Mouse (Mus musculus) heart, adult 2 months (tissue): ENCODE measurements around the gene Olfr1447. TPM values are rescaled to one million over a fixed set of nuclear protein-coding genes. Genes with fewer than 3 reads are reported as not detected.

ENCODE experiments used
- DNase-seq, 2 experiments: peaks; one replicate each; pipeline ENCODE4 v3.0.0; 2021
- H3K27ac ChIP-seq: fragments of 200-600 bp; 2 replicates; pipeline ENCODE4 v1.8.1; 2022
- H3K27me3 ChIP-seq: fragments of 200-500 bp; 2 replicates; pipeline ENCODE4 v1.6.1; 2012; ENCODE audit warnings: mild to moderate bottlenecking, low read length, inconsistent platforms, mixed read lengths; ENCODE audit not compliant: control insufficient read depth, insufficient read depth
- H3K36me3 ChIP-seq: fragments of 200-500 bp; 2 replicates; pipeline ENCODE4 v1.6.1; 2012; ENCODE audit warnings: low read length, inconsistent platforms; ENCODE audit not compliant: control insufficient read depth, insufficient read depth
- H3K4me1 ChIP-seq: fragments of 200-500 bp; 2 replicates; pipeline ENCODE4 v1.6.1; 2011; ENCODE audit warnings: low read length; ENCODE audit not compliant: control insufficient read depth, insufficient read depth
- H3K4me3 ChIP-seq: fragments of 200-600 bp; 2 replicates; pipeline ENCODE4 v1.8.1; 2022
- H3K79me2 ChIP-seq: fragments of 200-500 bp; replicated peaks from 2 replicates; pipeline ENCODE4 v1.6.1; 2012; ENCODE audit warnings: mild to moderate bottlenecking, inconsistent platforms, low read length, moderate library complexity, mixed read lengths; ENCODE audit not compliant: control insufficient read depth, insufficient read depth
- H3K9ac ChIP-seq: fragments of 200-500 bp; 2 replicates; pipeline ENCODE4 v1.6.1; 2012; ENCODE audit warnings: low read depth, mild to moderate bottlenecking, control low read depth, inconsistent platforms, low read length, mixed read lengths
- CTCF ChIP-seq: fragments of 200-600 bp; IDR thresholded peaks from 2 replicates; pipeline ENCODE4 v1.8.1; 2022; ENCODE audit warnings: antibody characterized with exemption, mild to moderate bottlenecking, moderate library complexity
- EP300 ChIP-seq: fragments of 200-500 bp; IDR thresholded peaks from 2 replicates; pipeline ENCODE4 v1.6.1; 2011; ENCODE audit warnings: low read depth, low read length, control low read depth; ENCODE audit not compliant: insufficient read depth
- POLR2A ChIP-seq: fragments of 200-500 bp; IDR thresholded peaks from 2 replicates; pipeline ENCODE4 v1.6.1; 2011; ENCODE audit warnings: mild to moderate bottlenecking, low read depth, low read length, control low read depth; ENCODE audit not compliant: insufficient read depth
- WGBS: fragments of 180-500 bp; shearing (Covaris S2); methylation state at CpG from one replicate; pipeline ENCODE4 v1.1.7; 2018; 5-methylcytosine and 5-hydroxymethylcytosine counted together
- intact Hi-C: fragments of 180-260 bp; cut with DNase I; formaldehyde crosslinking; loops from one replicate; pipeline ENCODE4 v1.15.1; 2025
- long read RNA-seq: library from polyadenylated mRNA; stranded (forward); transcript quantifications from one replicate; pipeline ENCODE4 v2.0.0, GENCODE M21; 2021
- polyA plus RNA-seq: library from polyadenylated mRNA; depleted of rRNA; stranded (reverse); fragments of >200 nt; gene quantifications from 2 replicates; pipeline ENCODE4 v1.2.3, GENCODE M21; 2012; rRNA removed
- total RNA-seq, 2 experiments: library from RNA; stranded (reverse); gene quantifications; 2 replicates each; pipeline ENCODE4 v1.2.3; 2021

The Olfr1447 gene
- not detected for total RNA-seq
- polyA plus RNA-seq = not detected in 2 replicates
- long read RNA-seq = 0 reads

DNA sequence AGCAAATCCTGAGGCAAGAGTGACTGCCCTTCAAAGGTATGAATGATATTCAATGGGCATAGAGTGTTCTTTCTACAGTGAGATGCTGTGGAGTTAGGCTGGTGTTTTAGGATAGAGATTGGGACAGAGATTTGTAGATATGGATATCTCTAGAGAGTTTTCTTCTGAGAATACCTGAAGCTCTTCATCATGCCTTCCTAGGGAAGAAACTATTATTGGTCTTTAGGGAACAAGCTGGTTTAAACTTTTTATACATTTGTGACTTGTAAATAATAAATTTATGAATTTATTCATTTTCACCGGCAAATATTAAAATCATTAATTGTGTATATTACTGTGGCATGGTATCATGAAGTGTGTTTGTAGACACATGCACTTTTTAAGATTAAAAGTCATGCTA, at the start of gene Olfr1447:
Gene Olfr1447, minus strand, starts transcription at position 101 of the 400 bp plus-strand sequence.
- no peaks in the 10 kb centered on the region for H3K27me3 ChIP-seq
- 87% methylated on average over 1 of the region's 1 CpGs for WGBS
- H3K4me3 ChIP-seq = no peak within 1 kb of the TSS
- H3K9ac ChIP-seq = no peak within 1 kb of the TSS
- TF ChIP-seq POLR2A (no peak), CTCF (no peak), EP300 (no peak)
- no peaks in the 10 kb centered on the region for H3K79me2 ChIP-seq
- no peaks in the 10 kb centered on the region for H3K36me3 ChIP-seq
- H3K4me1 ChIP-seq = no peaks in the 10 kb centered on the region
- DNase-seq = no peak
- intact Hi-C loops = no loop called here
- no peak within 1 kb of the TSS for H3K27ac ChIP-seq

GRCm38 (mm10) chr19:12949958-12950357, 46.4 kb upstream of the Olfr1447 start, which contains the start of gene Olfr1450:
Gene Olfr1450, plus strand, starts transcription at chr19:12950258.
- Histone ChIP-seq H3K9ac (no peak within 1 kb of the TSS), H3K27ac (no peak within 1 kb of the TSS), H3K36me3 (no peaks in the 10 kb centered on the region), H3K27me3 (no peaks in the 10 kb centered on the region), H3K4me3 (no peak within 1 kb of the TSS), H3K4me1 (no peaks in the 10 kb centered on the region), H3K79me2 (no peaks in the 10 kb centered on the region)
- TF ChIP-seq EP300 (no peak), POLR2A (no peak), CTCF (no peak)
- 68% methylated on average over 1 of the region's 1 CpGs for WGBS
- DNase-seq = no peak
- intact Hi-C loops = no loop called here

- H3K4me3 ChIP-seq = no peak within 1 kb of the TSS
- no peaks in the 10 kb centered on the region for H3K36me3 ChIP-seq
- H3K27ac ChIP-seq = no peak within 1 kb of the TSS
- TF ChIP-seq EP300 (no peak), POLR2A (no peak), CTCF (no peak)
- DNase-seq = no peak
- no peaks in the 10 kb centered on the region for H3K4me1 ChIP-seq
- H3K27me3 ChIP-seq = no peaks in the 10 kb centered on the region
- H3K9ac ChIP-seq = no peak within 1 kb of the TSS
- no peaks in the 10 kb centered on the region for H3K79me2 ChIP-seq
- intact Hi-C loops = no loop called here
These were observed 27.0 kb upstream of the Olfr1447 start, which contains the start of gene Olfr1449 for GRCm38 (mm10) chr19:12930540-12930939. Gene Olfr1449, plus strand, starts transcription at chr19:12930840.

DNA sequence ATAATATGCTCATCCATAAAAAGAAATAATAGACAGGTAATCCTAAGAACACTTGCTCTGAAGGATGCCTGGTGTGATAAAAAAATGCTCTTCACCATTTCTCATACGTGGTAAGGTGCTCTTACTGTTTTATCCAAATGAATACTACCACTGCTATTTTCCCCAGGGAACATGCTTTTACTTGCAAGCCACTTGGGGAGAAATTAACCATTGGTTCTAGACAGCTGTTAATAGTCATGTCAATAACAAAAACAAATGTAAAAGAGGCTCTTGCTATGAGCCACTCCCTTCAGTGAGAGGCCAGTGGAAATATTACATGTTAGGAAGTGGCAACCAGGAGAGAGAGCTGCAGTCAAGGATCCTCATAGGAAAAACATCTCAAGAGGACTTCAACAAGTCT, 20.8 kb upstream of the Olfr1447 start, which contains the start of gene Olfr1448:
Gene Olfr1448, minus strand, starts transcription at position 101 of the 400 bp plus-strand sequence.
- H3K27me3 ChIP-seq = no peaks in the 10 kb centered on the region
- H3K79me2 ChIP-seq = no peaks in the 10 kb centered on the region
- intact Hi-C loops = no loop called here
- no peak for DNase-seq
- H3K4me1 ChIP-seq = no peaks in the 10 kb centered on the region
- 56% methylated on average over 1 of the region's 1 CpGs for WGBS
- no peak within 1 kb of the TSS for H3K27ac ChIP-seq
- no peak within 1 kb of the TSS for H3K9ac ChIP-seq
- TF ChIP-seq EP300 (no peak), CTCF (no peak), POLR2A (no peak)
- no peaks in the 10 kb centered on the region for H3K36me3 ChIP-seq
- no peak within 1 kb of the TSS for H3K4me3 ChIP-seq

DNA sequence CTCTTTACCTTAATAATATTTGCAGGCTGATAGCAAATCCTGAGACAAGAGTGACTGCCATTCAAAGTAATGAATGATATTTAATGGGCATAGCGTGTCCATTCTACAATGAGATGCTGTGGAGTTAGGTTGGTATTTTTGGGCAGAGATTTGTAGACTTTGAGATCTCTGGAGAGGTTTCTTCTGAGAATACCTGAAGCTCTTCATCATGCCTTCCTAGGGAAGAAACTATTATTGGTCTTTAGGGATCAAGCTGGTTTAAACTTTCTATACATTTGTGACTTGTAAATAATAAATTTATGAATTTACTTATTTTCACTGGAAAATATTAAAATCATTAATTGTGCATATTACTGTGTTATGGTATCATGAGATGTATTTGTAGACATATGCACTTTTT, 10.1 kb downstream of the Olfr1447 start, which contains the start of gene Olfr1446:
Gene Olfr1446, minus strand, starts transcription at position 101 of the 400 bp plus-strand sequence.
- TF ChIP-seq POLR2A (no peak), EP300 (no peak), CTCF (no peak)
- Histone ChIP-seq H3K36me3 (no peaks in the 10 kb centered on the region), H3K27ac (no peak within 1 kb of the TSS), H3K27me3 (no peaks in the 10 kb centered on the region), H3K4me1 (no peaks in the 10 kb centered on the region), H3K79me2 (no peaks in the 10 kb centered on the region), H3K4me3 (no peak within 1 kb of the TSS), H3K9ac (no peak within 1 kb of the TSS)
- DNase-seq = no peak
- intact Hi-C loops = no loop called here
- WGBS = 61% methylated on average over 1 of the region's 1 CpGs

DNA sequence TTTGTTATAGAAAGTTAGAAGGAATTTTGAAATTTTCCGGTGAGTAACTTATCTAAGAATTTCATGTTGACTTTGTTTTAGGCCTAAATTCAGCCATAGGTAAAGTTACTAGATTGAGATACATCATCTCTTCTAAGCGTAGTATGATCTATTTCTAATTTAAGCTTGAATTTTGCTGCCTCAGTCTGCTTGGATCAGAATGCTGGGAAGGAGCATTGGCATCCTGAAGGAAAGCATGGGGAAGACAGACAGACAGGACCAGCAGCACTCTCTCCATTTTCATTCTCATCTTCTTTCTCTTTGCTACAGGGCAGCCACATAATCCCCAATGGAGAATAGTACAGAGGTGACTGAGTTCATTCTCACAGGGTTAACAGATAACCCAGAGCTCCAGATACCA, 20.0 kb downstream of the Olfr1447 start, which contains the start of gene Olfr1445:
Gene Olfr1445, plus strand, starts transcription at position 301 of the 400 bp plus-strand sequence.
- H3K27me3 ChIP-seq = no peaks in the 10 kb centered on the region
- no peaks in the 10 kb centered on the region for H3K36me3 ChIP-seq
- intact Hi-C loops = no loop called here
- no peaks in the 10 kb centered on the region for H3K79me2 ChIP-seq
- WGBS = 68% methylated on average over 2 of the region's 2 CpGs
- DNase-seq = no peak
- H3K9ac ChIP-seq = no peak within 1 kb of the TSS
- H3K4me3 ChIP-seq = no peak within 1 kb of the TSS
- TF ChIP-seq EP300 = no peak
- no peak for TF ChIP-seq POLR2A
- no peak for TF ChIP-seq CTCF
- no peak within 1 kb of the TSS for H3K27ac ChIP-seq
- no peaks in the 10 kb centered on the region for H3K4me1 ChIP-seq
